Mouse (Mus musculus) megakaryocyte progenitor cell, adult 5-6 weeks (primary cell): Measurements from ENCODE around the gene Kcnq1. TPM values are rescaled to one million over a fixed set of nuclear protein-coding genes. Genes with fewer than 3 reads are reported as not detected.

Source experiments
- ATAC-seq: replicated peaks from 2 replicates; pipeline ENCODE4 v1.8.0; 2016; ENCODE audit warnings: mild to moderate bottlenecking, moderate TSS enrichment, inconsistent platforms; ENCODE audit not compliant: poor library complexity
- total RNA-seq, 2 experiments: library from RNA; stranded (forward) in 1 of 2; stranded (reverse) in 1 of 2; fragments of 157-497, 149-512 nt in 1 of 2; fragments of 200-1000 nt in 1 of 2; gene quantifications; 2 replicates each; pipeline versions ENCODE4 v1.2.3 to v1.2.4; 2015 to 2017

Gene Kcnq1
- total RNA-seq, 2 experiments from 2014 or later = not detected

- 0 out of 2 replicates have a peak, but pooled peaks have one; percentile 31 for ATAC-seq
These were observed 243.7 kb downstream of the Kcnq1 start for GRCm38 (mm10) chr7:143349848-143350247.

GRCm38 (mm10) chr7:143355831-143356230, 249.7 kb downstream of the Kcnq1 start:
- ATAC-seq = no peak

- no peak for ATAC-seq
These were observed 250.9 kb downstream of the Kcnq1 start for GRCm38 (mm10) chr7:143357109-143357508.

- ATAC-seq = no peak
These were observed 251.7 kb downstream of the Kcnq1 start for GRCm38 (mm10) chr7:143357831-143358230.

- no peak for ATAC-seq
These were observed 253.6 kb downstream of the Kcnq1 start for GRCm38 (mm10) chr7:143359762-143360161.

- no peak for ATAC-seq
These were observed 254.6 kb downstream of the Kcnq1 start for GRCm38 (mm10) chr7:143360776-143361175.

- ATAC-seq = peak; percentile 45
These were observed 258.1 kb downstream of the Kcnq1 start for GRCm38 (mm10) chr7:143364092-143364832.

- no peak for ATAC-seq
These were observed 259.0 kb downstream of the Kcnq1 start for GRCm38 (mm10) chr7:143364969-143365839.

GRCm38 (mm10) chr7:143367366-143368266, 261.5 kb downstream of the Kcnq1 start:
- peak; percentile 53 for ATAC-seq

- 0 out of 2 replicates have a peak, but pooled peaks have one; percentile 27 for ATAC-seq
These were observed 262.1 kb downstream of the Kcnq1 start for GRCm38 (mm10) chr7:143368267-143368643.

- no peak for ATAC-seq
These were observed 265.2 kb downstream of the Kcnq1 start for GRCm38 (mm10) chr7:143371336-143371735.

- ATAC-seq = peak; percentile 85
These were observed 267.1 kb downstream of the Kcnq1 start for GRCm38 (mm10) chr7:143373265-143373664.

- ATAC-seq = no peak
These were observed 269.8 kb downstream of the Kcnq1 start for GRCm38 (mm10) chr7:143375945-143376344.

- ATAC-seq = no peak
These were observed 274.4 kb downstream of the Kcnq1 start for GRCm38 (mm10) chr7:143380466-143381073.

- ATAC-seq = no peak
These were observed 280.5 kb downstream of the Kcnq1 start for GRCm38 (mm10) chr7:143386632-143387031.

- ATAC-seq = peak; percentile 37; the same call in 1 of the 2 replicates
These were observed 282.9 kb downstream of the Kcnq1 start for GRCm38 (mm10) chr7:143388783-143389695.

- ATAC-seq = no peak
These were observed 283.7 kb downstream of the Kcnq1 start for GRCm38 (mm10) chr7:143389860-143390259.

- ATAC-seq = peak; percentile 23; the same call in 1 of the 2 replicates
These were observed 284.3 kb downstream of the Kcnq1 start for GRCm38 (mm10) chr7:143390277-143390948.

GRCm38 (mm10) chr7:143395113-143395563, 289.0 kb downstream of the Kcnq1 start:
- no peak for ATAC-seq
